Mouse (Mus musculus) ES-Bruce4 (cell line): ENCODE results near the gene Dop1a.

Source experiments
- CTCF ChIP-seq: IDR thresholded peaks from one replicate; pipeline ENCODE4 v1.8.1; 2011; ENCODE audit warnings: low read depth, low read length
- POLR2A ChIP-seq: IDR thresholded peaks from one replicate; pipeline ENCODE4 v1.8.1; 2011; ENCODE audit warnings: low read length; ENCODE audit not compliant: insufficient read depth

DNA sequence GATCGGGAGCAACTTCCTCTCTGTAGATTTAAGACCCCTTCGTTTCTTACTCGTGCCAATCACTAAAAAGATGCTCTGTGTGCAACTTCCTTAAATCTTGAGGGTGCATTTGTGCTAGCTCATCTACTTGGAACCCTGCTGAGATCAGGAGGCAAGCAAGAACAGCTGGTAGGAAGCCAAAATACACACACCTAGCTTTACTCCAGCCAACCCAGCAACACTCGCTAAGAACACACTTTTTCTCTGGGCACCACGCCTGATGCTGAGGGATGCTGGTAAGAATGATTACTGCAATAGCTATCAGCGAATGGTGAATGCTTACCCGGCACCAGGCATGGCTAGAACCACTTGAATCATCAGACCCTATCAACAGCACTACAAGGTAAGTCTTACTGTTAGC is 20.1 kb upstream of the Dop1a start:
- TF ChIP-seq CTCF (no peak), POLR2A (no peak)
